Mouse (Mus musculus) ES-Bruce4 (cell line): ENCODE data around the gene Gosr2. TPM values are rescaled to one million over a fixed set of nuclear protein-coding genes. Genes with fewer than 3 reads are reported as not detected.

Source experiments
- H3K27ac ChIP-seq: 2 replicates; pipeline ENCODE4 v1.5.1; 2012; ENCODE audit warnings: low read length, inconsistent platforms; ENCODE audit not compliant: insufficient read depth
- H3K27me3 ChIP-seq: 2 replicates; pipeline ENCODE4 v1.6.1; 2012; ENCODE audit warnings: mild to moderate bottlenecking, low read length, inconsistent platforms; ENCODE audit not compliant: control insufficient read depth, poor library complexity, insufficient read depth, severe bottlenecking
- H3K36me3 ChIP-seq: 2 replicates; pipeline ENCODE4 v1.6.1; 2012; ENCODE audit warnings: inconsistent platforms, mild to moderate bottlenecking, low read length, moderate library complexity; ENCODE audit not compliant: control insufficient read depth, poor library complexity, insufficient read depth, severe bottlenecking
- H3K4me1 ChIP-seq: one replicate; pipeline ENCODE4 v1.8.1; 2011; ENCODE audit warnings: low read length; ENCODE audit not compliant: control insufficient read depth, insufficient read depth
- H3K4me3 ChIP-seq: 2 replicates; pipeline ENCODE4 v1.5.1; 2011; ENCODE audit warnings: low read depth, mild to moderate bottlenecking, low read length
- H3K9ac ChIP-seq: 2 replicates; pipeline ENCODE4 v1.6.1; 2012; ENCODE audit warnings: low read depth, mild to moderate bottlenecking, inconsistent platforms; ENCODE audit not compliant: poor library complexity, severe bottlenecking
- H3K9me3 ChIP-seq: replicated peaks from 2 replicates; pipeline ENCODE4 v1.6.1; 2012; ENCODE audit warnings: mild to moderate bottlenecking, low read length, inconsistent platforms; ENCODE audit not compliant: control insufficient read depth, poor library complexity, insufficient read depth, severe bottlenecking
- CTCF ChIP-seq: IDR thresholded peaks from one replicate; pipeline ENCODE4 v1.8.1; 2011; ENCODE audit warnings: low read depth, low read length
- EP300 ChIP-seq: IDR thresholded peaks from 2 replicates; pipeline ENCODE4 v1.6.1; 2011; ENCODE audit warnings: low read depth, low read length; ENCODE audit not compliant: insufficient read depth
- POLR2A ChIP-seq: IDR thresholded peaks from one replicate; pipeline ENCODE4 v1.8.1; 2011; ENCODE audit warnings: low read length; ENCODE audit not compliant: insufficient read depth
- polyA plus RNA-seq: library from polyadenylated mRNA; stranded (reverse); fragments of >200 nt; gene quantifications from 2 replicates; pipeline ENCODE4 v1.2.4, GENCODE M21; 2011; ENCODE audit warnings: low read depth; ENCODE audit not compliant: missing spikeins, insufficient read depth, insufficient read length

Gosr2 gene
- polyA plus RNA-seq, 1 experiment: 38.5 TPM

DNA sequence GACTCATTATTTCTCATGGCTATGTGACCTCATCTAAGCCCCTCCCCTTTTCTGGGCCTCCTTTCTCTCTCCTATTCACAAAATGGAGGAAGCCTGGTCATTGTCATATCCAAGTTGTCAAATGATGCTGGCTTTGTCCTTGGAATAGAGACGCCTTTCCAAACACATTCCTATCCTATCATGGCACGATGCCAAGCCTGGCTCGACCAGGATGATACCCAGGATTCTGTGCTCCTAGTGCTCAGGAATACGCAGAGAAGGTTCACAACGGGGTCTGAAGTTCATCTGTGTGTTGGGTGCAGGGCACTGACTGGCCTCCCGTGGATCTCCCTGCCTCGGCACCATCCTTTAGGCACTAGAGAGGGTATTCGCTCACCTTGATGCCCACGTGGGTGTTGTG, 33.9 kb upstream of the Gosr2 start:
- Histone ChIP-seq H3K36me3 (no peaks in the 10 kb centered on the region), H3K27me3 (no peaks in the 10 kb centered on the region), H3K4me1 (no peaks in the 10 kb centered on the region), H3K4me3 (no peak overlapping the region), H3K9me3 (no peaks in the 10 kb centered on the region), H3K9ac (no peak overlapping the region), H3K27ac (no peak overlapping the region)
- TF ChIP-seq CTCF (no peak), EP300 (no peak), POLR2A (no peak)

DNA sequence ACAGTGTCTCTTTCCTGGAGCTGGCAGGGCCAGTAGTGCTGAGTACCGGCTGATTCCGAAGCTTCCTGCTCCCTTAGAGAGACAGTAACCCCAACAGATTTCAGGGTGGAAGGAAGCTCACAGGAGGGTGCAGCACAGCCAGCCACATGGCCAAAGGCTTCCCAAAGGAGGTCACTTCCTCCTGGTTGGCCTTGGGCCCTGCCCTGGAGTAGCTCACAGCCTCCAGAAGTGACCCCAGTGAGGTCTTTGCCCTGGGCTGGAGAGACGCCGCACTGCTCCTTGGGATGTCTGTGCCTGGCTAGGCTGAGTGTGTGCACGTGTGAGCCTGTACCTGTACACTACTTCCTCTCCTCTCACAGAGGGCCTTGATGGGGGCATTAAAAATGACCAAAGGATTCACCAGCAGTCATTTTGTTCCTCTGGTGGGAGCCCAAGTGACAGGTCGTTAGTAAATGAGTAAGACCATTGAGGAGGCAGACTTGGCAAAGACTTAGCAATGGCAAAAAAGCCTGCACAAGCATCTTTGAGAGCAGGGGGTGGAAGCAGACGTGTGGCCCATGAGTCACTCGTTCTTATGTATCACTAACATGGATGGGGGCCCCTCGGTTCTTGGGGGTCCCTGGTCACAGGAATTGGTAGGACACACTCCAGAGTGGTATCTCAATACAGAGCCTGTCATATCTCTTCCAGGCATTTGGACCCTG, 31.7 kb upstream of the Gosr2 start:
- Histone ChIP-seq H3K4me1 (no peaks in the 10 kb centered on the region), H3K36me3 (no peaks in the 10 kb centered on the region), H3K27me3 (no peaks in the 10 kb centered on the region), H3K9ac (no peak overlapping the region), H3K9me3 (no peaks in the 10 kb centered on the region), H3K4me3 (no peak overlapping the region), H3K27ac (no peak overlapping the region)
- TF ChIP-seq POLR2A: no peak
- TF ChIP-seq EP300: no peak
- TF ChIP-seq CTCF: no peak

DNA sequence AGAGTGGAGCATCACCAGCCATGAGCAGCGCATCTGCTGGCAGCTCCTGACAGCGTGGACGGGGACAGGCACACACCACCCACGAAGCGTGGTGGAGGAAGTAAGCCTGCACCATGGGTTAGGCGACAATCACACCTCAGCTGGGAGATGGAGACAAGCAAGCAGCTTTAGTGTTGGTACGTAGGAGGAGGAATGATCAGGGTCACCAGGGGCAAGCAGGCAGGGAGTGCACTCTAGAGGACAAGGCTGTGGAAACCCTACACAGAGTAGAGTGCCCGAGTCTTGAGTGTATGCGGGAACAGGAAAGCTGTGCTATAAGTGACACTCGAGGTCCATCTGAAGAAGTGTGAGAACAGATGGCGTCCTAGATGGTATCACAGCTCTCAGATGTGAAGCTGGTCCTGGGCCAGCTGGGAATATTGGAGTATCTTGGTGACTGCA, 26.7 kb upstream of the Gosr2 start:
- no peak for TF ChIP-seq CTCF
- no peak for TF ChIP-seq EP300
- Histone ChIP-seq H3K9me3 (no peaks in the 10 kb centered on the region), H3K4me3 (no peak overlapping the region), H3K9ac (no peak overlapping the region), H3K4me1 (no peaks in the 10 kb centered on the region), H3K36me3 (no peaks in the 10 kb centered on the region), H3K27me3 (no peaks in the 10 kb centered on the region), H3K27ac (no peak overlapping the region)

DNA sequence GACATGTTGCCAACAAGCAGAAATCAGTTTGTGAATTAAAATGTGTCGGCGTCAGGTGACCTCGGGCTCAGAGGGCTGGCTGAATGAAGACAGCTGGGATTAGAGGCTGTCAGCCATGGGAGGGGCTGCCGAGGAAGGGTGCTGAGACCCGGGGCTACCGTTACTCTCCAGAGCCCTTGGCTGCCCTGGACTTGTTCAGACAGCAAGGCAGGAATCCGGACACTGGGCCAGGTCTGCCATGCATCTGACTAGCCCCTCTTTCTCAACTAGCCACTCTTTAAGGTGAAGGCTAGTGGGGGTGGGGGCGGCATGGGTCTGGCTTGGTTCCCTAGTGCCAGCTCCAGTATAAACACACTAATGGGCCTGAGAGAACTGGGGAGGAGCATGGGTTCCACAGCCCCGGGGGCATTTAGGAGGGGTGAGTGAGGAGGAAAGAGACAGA, 24.4 kb upstream of the Gosr2 start:
- no peaks in the 10 kb centered on the region for H3K36me3 ChIP-seq
- TF ChIP-seq CTCF: no peak
- H3K4me3 ChIP-seq: no peak overlapping the region
- no peaks in the 10 kb centered on the region for H3K27me3 ChIP-seq
- no peaks in the 10 kb centered on the region for H3K4me1 ChIP-seq
- no peaks in the 10 kb centered on the region for H3K9me3 ChIP-seq
- H3K9ac ChIP-seq: no peak overlapping the region
- no peak overlapping the region for H3K27ac ChIP-seq

- Histone ChIP-seq H3K9ac (no peak overlapping the region), H3K27ac (no peak overlapping the region), H3K9me3 (no peaks in the 10 kb centered on the region), H3K4me3 (no peak overlapping the region), H3K4me1 (no peaks in the 10 kb centered on the region), H3K27me3 (no peaks in the 10 kb centered on the region), H3K36me3 (no peaks in the 10 kb centered on the region)
- TF ChIP-seq EP300 (no peak), CTCF (peak; percentile 54)
Observed at GRCm38 (mm10) chr11:103721468-103722039, 23.9 kb upstream of the Gosr2 start.

GRCm38 (mm10) chr11:103719436-103719835, 21.7 kb upstream of the Gosr2 start:
- Histone ChIP-seq H3K27me3 (no peaks in the 10 kb centered on the region), H3K9me3 (no peaks in the 10 kb centered on the region), H3K4me3 (no peak overlapping the region), H3K9ac (no peak overlapping the region), H3K36me3 (no peaks in the 10 kb centered on the region), H3K27ac (no peak overlapping the region), H3K4me1 (no peaks in the 10 kb centered on the region)
- TF ChIP-seq POLR2A (no peak), EP300 (no peak), CTCF (no peak)
